Mouse (Mus musculus) forebrain, postnatal 0 days (tissue): ENCODE data around the gene Phox2b. TPM values are rescaled to one million over a fixed set of nuclear protein-coding genes. Genes with fewer than 3 reads are reported as not detected.

Experiments
- ATAC-seq: fragments of 200-750 bp; cut with Nextera tagmentation; 2 replicates; pipeline ENCODE4 v1.8.0; 2017; ENCODE audit warnings: mild to moderate bottlenecking, moderate library complexity
- DNase-seq: peaks from one replicate; pipeline ENCODE4 v3.0.0-alpha.2; 2015
- H3K27ac ChIP-seq: fragments of 300-500 bp; sonication (generic); 2 replicates; pipeline ENCODE4 v1.5.1; 2014; ENCODE audit warnings: low read depth, mild to moderate bottlenecking, antibody characterized with exemption, low read length, moderate library complexity, mixed read lengths
- H3K27me3 ChIP-seq: fragments of 300-500 bp; sonication (generic); 2 replicates; pipeline ENCODE4 v1.6.1; 2014; ENCODE audit warnings: mild to moderate bottlenecking, low read length, mixed read lengths; ENCODE audit not compliant: insufficient read depth
- H3K36me3 ChIP-seq: fragments of 300-500 bp; sonication (generic); 2 replicates; pipeline ENCODE4 v1.6.1; 2014; ENCODE audit warnings: mild to moderate bottlenecking, moderate library complexity; ENCODE audit not compliant: insufficient read depth
- H3K4me1 ChIP-seq: fragments of 300-500 bp; sonication (generic); 2 replicates; pipeline ENCODE4 v1.6.1; 2014; ENCODE audit warnings: antibody characterized with exemption; ENCODE audit not compliant: insufficient read depth
- H3K4me2 ChIP-seq: fragments of 300-500 bp; sonication (generic); 2 replicates; pipeline ENCODE4 v1.6.1; 2014; ENCODE audit warnings: low read depth, mild to moderate bottlenecking, moderate library complexity
- H3K4me3 ChIP-seq: fragments of 300-500 bp; sonication (generic); 2 replicates; pipeline ENCODE4 v1.5.1; 2014; ENCODE audit warnings: low read depth, low read length, mixed read lengths
- H3K9ac ChIP-seq: fragments of 300-500 bp; sonication (generic); 2 replicates; pipeline ENCODE4 v1.6.1; 2014; ENCODE audit warnings: mild to moderate bottlenecking
- H3K9me3 ChIP-seq: fragments of 300-500 bp; sonication (generic); 2 replicates; pipeline ENCODE4 v1.6.1; 2016; ENCODE audit warnings: low read length
- CTCF ChIP-seq: sonication (generic); IDR thresholded peaks from 2 replicates; pipeline ENCODE4 v1.5.1; 2016; ENCODE audit warnings: antibody characterized with exemption, control low read depth, low read depth
- WGBS: fragments of 180-500 bp; shearing (Covaris S2); extraction: QIAGEN DNeasy Blood & Tissue Kit; methylation state at CpG from one replicate; pipeline ENCODE4 v1.1.7; 2014; 5-methylcytosine and 5-hydroxymethylcytosine counted together
- polyA plus RNA-seq: library from polyadenylated mRNA; unstranded; fragments of >200 nt; fragmentation: Nextera tagmentation; extraction: Ambion mirVana; gene quantifications from 2 replicates; pipeline ENCODE4 v1.2.1, GENCODE M21; 2015
- total RNA-seq: library from RNA; depleted of rRNA; stranded (reverse); fragments of >200 nt; gene quantifications from 2 replicates; pipeline ENCODE4 v1.2.3, GENCODE M21; 2014; rRNA removed

Gene Phox2b
- not detected in 2 replicates for total RNA-seq
- polyA plus RNA-seq = not detected in 2 replicates

- no peak for DNase-seq
- WGBS = under 1% methylated on average over 16 of the region's 16 CpGs
- H3K36me3 ChIP-seq = no peaks in the 10 kb centered on the region
- H3K9me3 ChIP-seq = no peaks in the 10 kb centered on the region
- ATAC-seq = no peak
- no peak within 1 kb of the TSS for H3K27ac ChIP-seq
- peaks cover 78% of the 10 kb centered on the region for H3K27me3 ChIP-seq
- H3K4me1 ChIP-seq = no peaks in the 10 kb centered on the region
- H3K4me3 ChIP-seq = no peak within 1 kb of the TSS
- no peak within 1 kb of the TSS for H3K9ac ChIP-seq
- no peak for TF ChIP-seq CTCF
- H3K4me2 ChIP-seq = no peak within 1 kb of the TSS
Observed at GRCm38 (mm10) chr5:67098733-67099323, at the start of gene Phox2b. Phox2b (minus strand) TSS chr5:67099301.

DNA sequence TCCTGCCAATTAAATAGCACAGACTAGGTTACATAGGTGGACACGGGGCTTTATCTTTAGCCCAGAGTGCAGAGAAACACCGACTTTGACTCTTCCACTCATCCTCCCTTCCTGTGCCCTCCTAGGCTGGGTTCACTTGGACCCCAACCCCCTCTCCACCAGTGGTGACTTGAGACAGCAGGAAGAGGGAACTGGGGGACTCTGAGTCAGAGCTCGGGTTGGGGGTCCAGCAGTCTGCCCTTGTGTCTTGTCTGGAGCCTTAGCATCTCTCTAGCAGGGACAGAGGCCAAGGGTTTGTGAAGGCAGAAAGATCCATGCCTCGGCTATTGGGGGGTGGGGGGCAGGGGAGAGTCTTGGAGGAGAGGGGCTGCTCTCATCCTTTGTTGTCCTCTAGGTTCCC is 43.5 kb upstream of the Phox2b start:
- Histone ChIP-seq H3K9me3 (no peaks in the 10 kb centered on the region), H3K27ac (no peak overlapping the region), H3K4me3 (no peak overlapping the region), H3K27me3 (no peaks in the 10 kb centered on the region), H3K4me2 (no peak overlapping the region), H3K9ac (no peak overlapping the region), H3K36me3 (no peaks in the 10 kb centered on the region), H3K4me1 (no peaks in the 10 kb centered on the region)
- DNase-seq (no peak), ATAC-seq (no peak)
- 74% methylated on average over 4 of the region's 4 CpGs for WGBS
- TF ChIP-seq CTCF = no peak

DNA sequence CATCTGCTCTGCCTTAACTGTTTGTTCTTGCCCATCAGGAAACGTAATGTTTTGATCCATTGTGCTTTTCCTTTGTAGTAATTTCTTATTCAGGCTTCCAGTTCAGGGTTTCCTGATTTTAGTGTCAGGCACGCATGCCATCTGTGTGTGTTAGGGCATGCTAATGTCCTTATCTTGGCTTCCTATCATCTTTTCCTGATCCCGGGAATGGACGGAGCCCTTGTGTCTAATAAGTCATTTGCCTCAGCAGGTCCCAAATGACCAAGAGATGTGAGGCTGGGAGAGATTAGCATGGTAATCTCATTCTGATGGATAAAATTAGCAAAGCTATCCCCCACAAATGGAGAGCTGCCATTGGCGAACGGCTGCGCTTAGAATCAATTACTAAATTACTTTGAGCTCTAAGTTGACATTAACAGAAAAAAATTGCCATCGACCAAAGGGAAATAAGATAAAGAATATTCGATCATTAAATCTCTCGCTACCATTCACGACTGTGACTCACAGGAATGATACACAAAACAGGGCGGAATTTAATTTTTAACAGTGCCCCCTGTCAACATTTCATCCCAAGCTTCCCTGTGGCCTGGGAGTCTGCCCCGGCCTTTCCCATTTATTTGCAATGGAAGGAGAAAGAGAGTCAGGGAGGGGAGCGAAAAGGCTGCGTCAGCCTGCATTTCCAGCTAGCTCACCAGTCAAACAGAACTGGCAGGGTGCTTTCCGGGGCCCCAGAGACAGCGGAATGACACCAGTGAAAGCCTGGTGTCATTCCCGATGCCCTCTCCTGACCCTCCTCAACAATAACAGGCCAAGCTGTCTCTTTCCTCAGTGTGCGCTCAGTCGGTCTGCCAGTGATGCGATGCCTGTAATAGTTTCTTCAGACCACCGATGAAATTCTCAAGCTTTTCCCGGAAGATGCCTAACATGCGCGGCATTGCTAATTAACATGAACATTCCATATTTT is 40.2 kb upstream of the Phox2b start:
- 28% methylated on average over 25 of the region's 25 CpGs for WGBS
- DNase-seq (no peak), ATAC-seq (no peak)
- H3K9ac ChIP-seq = no peak overlapping the region
- no peaks in the 10 kb centered on the region for H3K9me3 ChIP-seq
- no peaks in the 10 kb centered on the region for H3K36me3 ChIP-seq
- TF ChIP-seq CTCF = no peak
- no peak overlapping the region for H3K4me3 ChIP-seq
- no peaks in the 10 kb centered on the region for H3K4me1 ChIP-seq
- 0 out of 2 replicates have a peak overlapping the region, but pooled peaks have one; percentile 29 for H3K4me2 ChIP-seq
- no peaks in the 10 kb centered on the region for H3K27me3 ChIP-seq
- H3K27ac ChIP-seq = no peak overlapping the region

DNA sequence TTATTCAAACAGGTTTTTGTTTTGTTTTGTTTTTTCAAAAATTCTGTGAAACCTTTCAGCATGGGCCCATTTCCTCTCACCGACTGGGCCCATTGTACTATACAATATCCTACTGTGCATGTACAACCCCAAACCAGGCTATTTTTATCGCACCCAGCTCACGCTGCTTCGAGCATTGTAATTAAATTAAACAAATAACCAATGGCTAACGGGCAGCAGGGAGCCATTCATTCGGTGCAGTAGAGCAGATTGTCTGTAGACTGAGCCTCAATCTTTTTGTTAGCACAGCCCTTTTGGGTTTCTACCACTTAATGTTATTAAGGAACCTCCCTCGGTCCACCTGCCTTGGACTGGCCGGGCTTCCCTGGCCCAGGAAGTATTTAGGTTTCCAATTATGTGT is 39.5 kb upstream of the Phox2b start:
- H3K4me3 ChIP-seq = no peak overlapping the region
- H3K27me3 ChIP-seq = no peaks in the 10 kb centered on the region
- no peak for TF ChIP-seq CTCF
- H3K4me2 ChIP-seq = no peak overlapping the region
- no peaks in the 10 kb centered on the region for H3K36me3 ChIP-seq
- ATAC-seq (no peak), DNase-seq (no peak)
- 2% methylated on average over 8 of the region's 8 CpGs for WGBS
- no peak overlapping the region for H3K9ac ChIP-seq
- no peaks in the 10 kb centered on the region for H3K9me3 ChIP-seq
- H3K4me1 ChIP-seq = no peaks in the 10 kb centered on the region
- H3K27ac ChIP-seq = no peak overlapping the region

GRCm38 (mm10) chr5:67134698-67135097 is 35.6 kb upstream of the Phox2b start:
- WGBS = 15% methylated on average over 6 of the region's 6 CpGs

GRCm38 (mm10) chr5:67131671-67132070 is 32.6 kb upstream of the Phox2b start:
- Histone ChIP-seq H3K4me1 (no peaks in the 10 kb centered on the region), H3K4me3 (no peak overlapping the region), H3K4me2 (no peak overlapping the region), H3K36me3 (no peaks in the 10 kb centered on the region), H3K9me3 (no peaks in the 10 kb centered on the region), H3K27me3 (no peaks in the 10 kb centered on the region), H3K27ac (no peak overlapping the region), H3K9ac (no peak overlapping the region)
- no peak for DNase-seq
- peak; percentile 67; the same call in 1 of the 2 replicates for ATAC-seq
- no peak for TF ChIP-seq CTCF
- WGBS = 45% methylated on average over 2 of the region's 2 CpGs

More at GRCm38 (mm10) chr5:67134698-67135097, 35.6 kb upstream of the Phox2b start:
- no peak overlapping the region for H3K4me2 ChIP-seq
- peak; percentile 31 for DNase-seq
- no peak overlapping the region for H3K9ac ChIP-seq
- H3K9me3 ChIP-seq = no peaks in the 10 kb centered on the region
- H3K36me3 ChIP-seq = no peaks in the 10 kb centered on the region
- H3K27me3 ChIP-seq = no peaks in the 10 kb centered on the region
- H3K4me1 ChIP-seq = no peaks in the 10 kb centered on the region
- TF ChIP-seq CTCF = no peak
- no peak overlapping the region for H3K4me3 ChIP-seq
- no peak for ATAC-seq
- no peak overlapping the region for H3K27ac ChIP-seq

DNA sequence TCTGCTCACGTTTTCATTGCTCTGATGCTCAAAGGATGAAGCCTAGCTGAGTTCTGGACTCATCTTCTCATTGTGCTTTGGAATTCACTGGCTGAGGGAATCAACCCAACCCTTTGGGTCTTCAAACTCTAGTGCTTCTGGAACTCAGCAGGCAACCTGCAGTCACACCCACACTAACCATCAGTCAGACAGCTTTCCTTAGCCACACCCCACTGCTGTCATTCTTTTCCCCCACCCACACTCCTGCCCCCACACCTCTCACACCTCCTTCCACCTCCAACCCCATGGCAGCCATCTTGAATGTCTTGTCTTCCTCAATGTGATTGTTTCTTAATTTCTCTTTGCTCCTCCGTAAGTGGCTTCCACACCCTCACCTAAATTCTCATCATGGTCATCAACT is 7.2 kb upstream of the Phox2b start:
- whole genome bisulfite sequencing = 79% methylated on average over 2 of the region's 2 CpGs
- TF ChIP-seq CTCF = no peak

More for the DNA sequence above, 7.2 kb upstream of the Phox2b start:
- no peak overlapping the region for H3K9ac ChIP-seq
- no peaks in the 10 kb centered on the region for H3K4me1 ChIP-seq
- H3K4me2 ChIP-seq = no peak overlapping the region
- DNase-seq (no peak), ATAC-seq (no peak)
- H3K27ac ChIP-seq = no peak overlapping the region
- peaks cover 35% of the 10 kb centered on the region for H3K27me3 ChIP-seq
- H3K9me3 ChIP-seq = no peaks in the 10 kb centered on the region
- no peaks in the 10 kb centered on the region for H3K36me3 ChIP-seq
- H3K4me3 ChIP-seq = no peak overlapping the region
